Mouse (Mus musculus) splenic B cell, adult 2 months (primary cell): ENCODE measurements around the gene Olfr527.

Source experiments
- DNase-seq: peaks from one replicate; pipeline ENCODE4 v3.0.0-alpha.2; 2011; ENCODE audit warnings: low read depth, low spot score
- H3K27me3 ChIP-seq: 2 replicates; pipeline ENCODE4 v1.6.1; 2012; ENCODE audit warnings: mild to moderate bottlenecking, low read length, moderate library complexity, mixed read lengths; ENCODE audit not compliant: control insufficient read depth, poor library complexity, insufficient read depth, severe bottlenecking
- H3K36me3 ChIP-seq: 2 replicates; pipeline ENCODE4 v1.6.1; 2012; ENCODE audit warnings: mild to moderate bottlenecking, low read length, moderate library complexity, mixed read lengths; ENCODE audit not compliant: control insufficient read depth, poor library complexity, insufficient read depth, severe bottlenecking

Gene Olfr527

GRCm38 (mm10) chr7:140333717-140334116 is at the start of gene Olfr527:
TSS of gene Olfr527 (plus strand) at chr7:140334017.
- H3K27me3 ChIP-seq = no peaks in the 10 kb centered on the region

GRCm38 (mm10) chr7:140295746-140296145 is 38.1 kb upstream of the Olfr527 start:
- Histone ChIP-seq H3K36me3 (no peaks in the 10 kb centered on the region), H3K27me3 (no peaks in the 10 kb centered on the region)
- no peak for DNase-seq

More at GRCm38 (mm10) chr7:140333717-140334116, at the start of gene Olfr527:
- DNase-seq = no peak
- no peaks in the 10 kb centered on the region for H3K36me3 ChIP-seq

GRCm38 (mm10) chr7:140296876-140297275 is 36.9 kb upstream of the Olfr527 start:
- Histone ChIP-seq H3K36me3 (no peaks in the 10 kb centered on the region), H3K27me3 (no peaks in the 10 kb centered on the region)
- no peak for DNase-seq

- Histone ChIP-seq H3K27me3 (no peaks in the 10 kb centered on the region), H3K36me3 (no peaks in the 10 kb centered on the region)
- DNase-seq = no peak
Measured at GRCm38 (mm10) chr7:140299416-140299815, 34.4 kb upstream of the Olfr527 start.

- Histone ChIP-seq H3K27me3 (no peaks in the 10 kb centered on the region), H3K36me3 (no peaks in the 10 kb centered on the region)
- no peak for DNase-seq
Measured at GRCm38 (mm10) chr7:140319861-140320385, 13.9 kb upstream of the Olfr527 start.

- DNase-seq = no peak
- Histone ChIP-seq H3K27me3 (no peaks in the 10 kb centered on the region), H3K36me3 (no peaks in the 10 kb centered on the region)
Measured at GRCm38 (mm10) chr7:140320558-140320957, 13.3 kb upstream of the Olfr527 start, which contains the start of gene Olfr525. TSS of gene Olfr525 (plus strand) at chr7:140320858.

- H3K27me3 ChIP-seq = no peaks in the 10 kb centered on the region
- H3K36me3 ChIP-seq = no peaks in the 10 kb centered on the region
- DNase-seq = no peak
Measured at GRCm38 (mm10) chr7:140321135-140321534, 12.7 kb upstream of the Olfr527 start.

- Histone ChIP-seq H3K27me3 (no peaks in the 10 kb centered on the region), H3K36me3 (no peaks in the 10 kb centered on the region)
- DNase-seq = no peak
Measured at GRCm38 (mm10) chr7:140329766-140330304, 4.0 kb upstream of the Olfr527 start.

GRCm38 (mm10) chr7:140361571-140361970 is 27.8 kb downstream of the Olfr527 start, which contains the start of gene Olfr60:
TSS of gene Olfr60 (minus strand) at chr7:140361671.
- no peaks in the 10 kb centered on the region for H3K36me3 ChIP-seq

GRCm38 (mm10) chr7:140374300-140374699 is 40.5 kb downstream of the Olfr527 start:
- Histone ChIP-seq H3K36me3 (no peaks in the 10 kb centered on the region), H3K27me3 (no peaks in the 10 kb centered on the region)
- no peak for DNase-seq

More at GRCm38 (mm10) chr7:140361571-140361970, 27.8 kb downstream of the Olfr527 start, which contains the start of gene Olfr60:
- no peak for DNase-seq
- no peaks in the 10 kb centered on the region for H3K27me3 ChIP-seq

- no peak for DNase-seq
- Histone ChIP-seq H3K27me3 (no peaks in the 10 kb centered on the region), H3K36me3 (no peaks in the 10 kb centered on the region)
Measured at GRCm38 (mm10) chr7:140376231-140376630, 42.4 kb downstream of the Olfr527 start, which contains the start of gene Olfr530. TSS of gene Olfr530 (minus strand) at chr7:140376331.

GRCm38 (mm10) chr7:140376911-140377310 is 43.1 kb downstream of the Olfr527 start:
- Histone ChIP-seq H3K36me3 (no peaks in the 10 kb centered on the region), H3K27me3 (no peaks in the 10 kb centered on the region)
- DNase-seq = no peak
